Mouse (Mus musculus) gastrocnemius, adult 8-10 months (tissue): ENCODE data around the gene Cdc42bpg. TPM values are rescaled to one million over a fixed set of nuclear protein-coding genes. Genes with fewer than 3 reads are reported as not detected.
"Not testable (repeated sequence)": the region's sequence is repeated elsewhere in the genome, so short reads cannot be mapped to it uniquely, and the experiment has no call there.

Source experiments
- DNase-seq, 2 experiments: peaks; one replicate each; pipeline ENCODE4 v3.0.0; 2022; ENCODE audit warnings: low spot score in 2 of 2
- total RNA-seq, 4 experiments: library from RNA; stranded (reverse); gene quantifications; 2 replicates each; pipeline ENCODE4 v1.2.4; 2022

Gene Cdc42bpg
- total RNA-seq, 4 experiments from 2014 or later = 7.6 to 11.5 (median 8.5) TPM

GRCm38 (mm10) chr19:6296551-6297210 lies 9.6 kb upstream of the Cdc42bpg start:
- no peak for DNase-seq

DNA sequence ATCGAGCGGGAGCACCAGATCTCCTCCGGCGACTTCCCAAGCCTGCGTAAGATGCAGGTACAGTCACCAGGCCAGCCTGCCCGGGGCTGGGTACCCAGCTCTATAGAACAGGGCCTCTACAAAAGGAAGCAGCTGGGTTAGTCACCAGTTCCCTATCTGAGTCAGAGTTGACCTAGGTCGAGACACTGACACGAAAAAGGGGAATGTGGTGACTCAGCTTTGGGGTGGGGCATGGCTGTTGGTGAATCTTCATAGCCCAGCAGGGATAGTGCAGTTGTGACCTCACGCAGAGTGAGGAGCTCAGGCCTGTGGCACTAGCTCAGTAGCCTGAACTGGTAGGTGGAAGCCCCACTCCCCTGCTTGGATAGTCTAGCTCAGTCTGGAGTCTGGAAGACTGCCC lies 8.6 kb upstream of the Cdc42bpg start:
- no peak for DNase-seq

DNA sequence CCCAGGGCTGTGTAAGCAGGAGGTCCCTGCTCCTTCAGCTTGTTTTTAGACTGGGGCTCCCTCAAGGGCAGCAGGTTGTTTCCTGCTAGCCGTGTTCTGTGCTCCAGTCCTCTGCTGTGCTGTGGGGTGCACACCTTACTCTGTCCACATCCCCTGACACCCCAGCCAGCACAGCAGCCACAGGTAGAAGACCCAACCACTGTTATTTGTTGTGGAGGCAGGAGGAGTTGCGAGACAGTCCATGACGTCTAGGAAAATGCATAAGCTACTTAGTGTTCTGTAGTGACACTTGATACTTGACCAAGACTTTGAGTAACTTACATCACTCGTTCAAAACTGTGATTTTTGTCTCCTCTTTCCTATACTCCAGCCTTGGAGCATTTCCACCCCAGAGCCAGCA lies 7.3 kb upstream of the Cdc42bpg start:
- no peak for DNase-seq

DNA sequence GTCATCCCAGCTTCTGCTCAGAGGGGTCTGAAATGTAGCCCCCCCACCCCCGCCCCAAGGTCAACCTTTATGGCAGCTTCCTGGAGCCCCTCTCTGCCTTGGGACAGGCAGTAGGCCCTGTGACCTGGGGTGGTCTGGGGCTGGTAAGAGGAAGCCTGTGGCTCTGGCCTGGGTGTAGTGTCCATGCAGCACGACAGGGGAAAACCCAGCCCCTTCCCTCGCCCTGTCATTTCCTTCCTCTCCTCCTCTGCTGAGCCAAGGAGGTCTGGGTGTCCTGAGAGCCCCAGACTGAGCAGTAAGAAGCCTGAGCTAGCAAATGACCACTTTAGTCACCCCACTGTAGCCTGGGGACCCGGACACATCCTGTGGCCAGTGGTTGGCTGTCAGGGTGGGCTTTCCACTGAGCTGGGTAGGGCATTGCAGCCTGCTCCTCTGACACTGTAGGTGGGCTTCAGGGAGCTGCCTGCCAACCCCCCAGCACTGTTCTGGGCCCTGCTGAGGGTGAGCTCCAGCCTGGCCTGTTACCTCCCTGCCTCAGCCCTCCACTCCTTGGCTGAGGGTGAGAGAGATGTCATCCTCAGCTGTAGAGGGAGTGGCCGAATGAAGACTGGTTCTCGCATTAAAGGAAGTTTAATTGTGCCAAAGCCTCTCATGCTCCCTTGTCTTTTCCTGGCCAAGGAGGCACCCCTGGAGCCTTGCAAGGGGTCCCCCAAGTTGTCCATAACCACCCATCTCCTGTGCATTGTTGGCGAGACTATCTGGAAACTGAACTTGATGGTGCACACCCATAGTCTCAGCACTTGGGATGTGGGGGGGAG lies 6.6 kb upstream of the Cdc42bpg start:
- no peak for DNase-seq

DNA sequence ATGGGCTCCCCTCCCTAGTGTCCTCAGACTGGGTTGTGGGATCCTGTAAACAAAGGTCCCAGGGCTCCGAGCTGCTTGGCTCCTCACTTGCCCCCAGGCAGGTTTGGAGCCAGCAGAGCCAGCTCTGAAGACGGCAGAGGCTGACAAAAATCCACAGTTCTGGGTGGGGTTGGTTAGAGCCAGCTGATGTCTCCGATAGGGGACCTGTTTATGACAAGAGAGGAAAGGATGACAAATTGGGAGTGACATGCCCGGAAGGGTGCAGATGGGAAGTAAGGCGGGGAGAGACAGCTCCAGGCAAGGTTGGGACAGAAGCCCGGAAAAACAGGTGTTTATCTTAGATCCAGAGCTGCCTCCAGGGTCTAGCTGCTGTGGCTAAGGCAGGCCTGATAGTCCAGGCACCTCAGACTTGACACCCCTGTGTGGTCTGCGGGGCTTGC lies 5.8 kb upstream of the Cdc42bpg start:
- no peak for DNase-seq

DNA sequence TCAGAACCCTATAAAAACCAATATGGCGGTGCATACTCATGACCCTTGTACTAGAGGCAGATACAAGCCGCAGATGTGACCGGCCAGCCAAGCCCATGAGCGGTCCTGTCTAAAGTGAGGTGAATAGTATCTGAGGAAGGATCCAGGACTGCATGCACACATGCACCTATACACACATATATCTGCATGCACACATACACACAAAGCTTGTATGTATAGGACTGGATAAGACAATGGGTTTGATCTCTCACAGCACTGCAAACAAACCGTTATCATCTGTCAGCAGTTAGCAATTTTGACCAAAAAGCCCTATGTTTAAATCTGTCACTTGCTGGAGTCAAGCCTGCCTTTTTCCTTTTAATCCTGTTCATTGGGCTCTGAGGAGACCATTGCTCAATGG lies 4.1 kb upstream of the Cdc42bpg start:
- no peak for DNase-seq

DNA sequence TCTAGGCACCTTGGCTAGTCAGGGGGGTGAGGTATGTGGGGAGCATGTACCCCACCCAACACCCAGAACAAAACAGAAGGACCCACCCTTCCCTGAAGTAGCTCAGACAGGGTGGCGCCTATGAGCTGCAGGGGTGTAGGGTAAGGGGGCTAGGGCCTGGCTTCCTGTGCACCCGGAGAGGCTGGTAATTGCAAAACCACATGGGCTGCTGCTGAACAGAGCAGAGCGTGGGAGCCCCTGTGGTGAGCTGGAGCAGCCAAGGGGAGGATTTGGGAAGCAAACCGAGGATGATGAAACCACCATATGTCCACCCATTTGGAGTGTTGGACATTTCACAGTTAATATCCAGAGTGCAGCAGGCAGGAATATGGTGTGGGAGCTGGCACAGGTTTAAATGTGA lies 3.7 kb upstream of the Cdc42bpg start:
- DNase-seq = peak in 1 of 2 experiments; percentile 46

- no peak for DNase-seq
These were observed 2.4 kb upstream of the Cdc42bpg start for GRCm38 (mm10) chr19:6303831-6304230.

DNA sequence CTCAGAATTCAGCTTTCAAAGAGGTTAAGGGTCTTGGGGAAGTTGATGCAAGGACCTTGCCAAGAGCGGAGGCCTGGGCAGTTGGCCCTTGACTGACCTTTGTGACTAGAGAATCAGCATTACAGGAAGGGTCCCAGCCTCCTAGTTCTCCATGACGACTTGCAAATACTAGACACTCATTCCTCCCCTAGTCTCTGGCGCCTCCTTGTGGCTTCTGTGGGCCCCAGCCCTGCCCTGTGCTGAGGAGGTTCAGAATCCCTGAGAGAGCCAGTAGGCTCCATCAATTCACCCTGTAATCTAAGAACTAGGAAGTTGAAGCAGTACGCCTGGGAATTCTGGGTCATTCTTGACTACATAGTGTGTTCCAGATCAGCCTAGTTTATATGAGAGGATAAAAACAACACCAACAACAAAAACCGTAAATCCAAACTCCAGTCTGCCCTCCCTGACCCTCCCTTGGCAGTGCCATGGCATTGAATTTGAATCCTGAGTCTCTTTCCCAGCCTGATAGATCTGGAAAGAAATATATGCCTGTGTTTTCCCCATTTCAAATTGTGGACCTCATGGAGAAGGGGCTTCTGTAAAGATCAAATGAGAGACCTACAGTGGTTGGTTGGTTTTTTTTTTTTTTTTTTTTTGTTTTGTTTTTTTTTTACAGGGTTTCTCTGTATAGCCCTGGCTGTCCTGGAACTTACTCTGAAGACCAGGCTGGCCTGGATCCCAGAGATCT lies 1.3 kb upstream of the Cdc42bpg start:
- peak; percentile 82 to 85 for DNase-seq

- DNase-seq = no peak
These were observed 640 bp upstream of the Cdc42bpg start for GRCm38 (mm10) chr19:6305517-6306115.

- DNase-seq = peak; percentile 61 to 70
These were observed 330 bp downstream of the Cdc42bpg start for GRCm38 (mm10) chr19:6306586-6306985.

- no peak for DNase-seq
These were observed 1.7 kb downstream of the Cdc42bpg start for GRCm38 (mm10) chr19:6307733-6308531.

GRCm38 (mm10) chr19:6310181-6310580 lies 3.9 kb downstream of the Cdc42bpg start:
- DNase-seq = no peak

DNA sequence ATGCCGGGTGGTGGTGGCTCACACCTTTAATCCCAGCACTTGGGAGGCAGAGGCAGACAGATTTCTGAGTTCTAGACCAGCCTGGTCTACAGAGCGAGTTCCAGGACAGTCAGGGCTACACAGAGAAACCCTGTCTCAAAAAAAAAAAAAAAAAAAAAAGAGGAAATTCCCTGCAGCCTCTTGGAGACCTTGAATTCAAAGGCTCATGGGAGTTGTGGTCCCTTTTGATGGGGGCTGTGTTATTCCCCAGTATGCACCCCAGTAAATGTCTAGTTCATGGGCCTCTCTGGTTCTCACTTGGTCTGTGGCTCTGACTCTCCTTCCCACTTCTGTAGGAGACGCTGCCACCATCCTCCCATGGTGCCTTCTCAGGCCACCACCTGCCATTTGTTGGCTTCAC lies 5.5 kb downstream of the Cdc42bpg start:
- DNase-seq = not testable (repeated sequence)

DNA sequence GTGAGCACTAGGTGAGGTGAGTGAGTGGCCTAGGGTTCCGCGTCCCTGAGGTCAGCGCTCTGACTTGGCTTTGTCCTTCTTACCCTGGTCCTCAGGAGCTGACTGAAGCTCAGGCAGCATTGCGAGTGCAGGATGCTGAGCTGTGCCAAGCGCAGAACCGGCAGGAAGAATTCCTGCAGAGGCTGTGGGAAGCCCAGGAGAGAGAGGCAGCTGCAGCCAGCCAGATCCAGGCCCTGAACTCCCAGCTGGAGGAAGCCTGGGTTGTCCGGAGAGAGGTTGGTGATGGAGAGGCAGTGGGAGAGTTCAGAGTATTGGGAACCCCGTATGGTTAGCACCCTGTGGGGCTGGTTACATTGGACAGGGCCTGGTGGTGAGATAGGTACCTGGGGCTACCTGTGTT lies 7.5 kb downstream of the Cdc42bpg start:
- DNase-seq = no peak

DNA sequence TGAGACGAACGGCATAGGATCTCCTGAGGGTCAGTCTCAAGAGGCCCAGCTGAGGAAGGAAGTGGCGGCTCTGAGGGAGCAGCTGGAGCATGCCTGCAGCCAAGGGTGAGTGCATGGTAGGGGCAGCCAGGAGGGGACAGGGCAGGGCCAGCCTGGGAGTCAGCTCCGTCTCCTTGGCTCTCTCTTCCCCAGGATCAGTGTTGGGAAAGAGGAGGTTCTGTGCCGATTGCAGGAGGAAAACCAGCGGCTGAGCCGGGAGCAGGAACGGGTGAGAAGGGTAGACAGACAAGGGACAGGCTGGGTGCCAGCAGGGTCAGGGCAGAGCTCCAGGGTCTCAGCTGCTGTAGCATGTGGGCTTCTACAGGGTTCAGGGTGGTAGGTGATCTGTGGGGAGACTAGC lies 8.3 kb downstream of the Cdc42bpg start:
- DNase-seq = no peak

DNA sequence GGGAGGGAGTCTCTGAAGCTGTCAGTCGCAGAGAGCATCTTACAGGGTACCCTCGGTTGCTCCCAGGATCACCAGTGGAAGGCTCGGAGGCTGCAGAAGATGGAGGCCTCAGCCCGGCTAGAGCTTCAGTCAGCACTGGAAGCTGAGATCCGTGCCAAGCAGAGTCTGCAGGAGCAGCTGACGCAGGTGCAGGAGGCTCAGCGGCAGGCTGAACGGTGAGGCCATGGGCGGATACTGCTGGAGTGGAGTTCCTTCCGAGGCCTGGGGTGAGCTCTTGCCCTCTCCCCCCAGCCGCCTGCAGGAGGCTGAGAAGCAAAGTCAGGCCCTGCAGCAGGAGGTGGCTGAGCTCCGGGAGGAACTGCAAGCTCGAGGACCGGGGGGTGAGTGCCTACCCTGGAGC lies 9.3 kb downstream of the Cdc42bpg start:
- no peak for DNase-seq

DNA sequence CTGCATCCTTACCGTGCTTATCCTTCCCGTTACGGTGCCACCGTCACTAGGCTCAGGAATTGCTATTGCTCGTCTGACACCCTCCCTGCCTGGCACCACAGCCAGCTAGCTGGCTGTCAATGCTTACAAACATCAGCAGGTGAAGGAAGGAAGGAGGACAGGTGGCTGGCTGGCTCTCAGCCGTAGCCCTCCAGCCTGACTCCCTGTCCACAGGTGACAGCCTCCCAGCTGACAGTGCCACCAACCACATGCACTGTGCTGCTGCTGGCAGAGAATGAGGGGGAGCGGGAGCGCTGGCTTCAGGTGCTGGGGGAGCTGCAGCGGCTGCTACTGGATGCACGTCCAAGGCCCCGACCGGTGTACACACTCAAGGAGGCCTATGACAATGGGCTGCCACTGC lies 11.9 kb downstream of the Cdc42bpg start:
- no peak for DNase-seq

- no peak for DNase-seq
These were observed 15.1 kb downstream of the Cdc42bpg start for GRCm38 (mm10) chr19:6321358-6321757.

- DNase-seq = no peak
These were observed 15.7 kb downstream of the Cdc42bpg start for GRCm38 (mm10) chr19:6321786-6322621.
